9 mouse cellular contexts compared by ENCODE assay signal in the genomic region with DNA sequence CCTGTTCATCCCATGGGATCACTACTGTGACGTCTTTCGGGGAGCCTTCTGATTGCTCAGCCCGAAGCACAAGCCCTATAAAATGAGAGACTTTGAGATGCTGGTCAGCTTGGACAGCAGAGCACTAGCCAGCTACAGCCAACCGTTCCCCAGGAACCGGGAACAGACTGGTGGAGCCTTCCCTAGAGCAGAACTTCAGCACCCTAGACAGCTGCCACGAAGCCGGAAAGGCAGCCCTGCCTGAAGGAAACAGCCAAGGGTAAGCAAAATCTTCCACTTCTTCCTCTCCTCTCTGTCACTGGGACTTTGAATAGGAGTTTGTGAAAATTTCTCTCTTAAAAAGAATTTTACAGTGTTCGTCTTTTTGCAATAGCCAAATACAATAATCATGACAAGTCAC. TPM values are rescaled to one million over a fixed set of nuclear protein-coding genes. Genes with fewer than 3 reads are reported as not detected.
DNase-seq lines count a peak whose midpoint lies in the region; ATAC-seq and TF ChIP-seq lines count a peak whose summit lies in the region.
"Had no signal": no experiment of that assay in that cellular context is flagged by ENCODE, and none has a peak within 500 bp of the region (broad histone marks: within the 10 kb centered on the region; RNA-seq: fewer than 3 reads in every experiment).

A gene (plus strand): TSS at position 107 of the 400 bp plus-strand sequence.

- POLR2A ChIA-PET in Patski (lab: Charles Lee), result no interaction called here

- CTCF ChIA-PET in Patski (lab: Charles Lee), result no interaction called here

- intact Hi-C loops in left cerebral cortex, postnatal 36 days (cut with DNase I), result loop anchor here (10.0 kb wide), 1 partner anchor 324 kb away; no protein-coding TSS in a partner anchor

- peaks cover 11% of the 10 kb centered on the region for H3K27me3 ChIP-seq in Patski
- H3K27me3 ChIP-seq: limb, embryonic 15.5 days had no signal

- in situ Hi-C loops in Patski (cut with MboI; ENCODE audit: low pct_unique_long_range_greater_than_20kb), result no loop called here

- ATAC-seq in Patski, result peak; percentile 86
- ATAC-seq in cerebellum, adult (ENCODE audit: insufficient number of reproducible peaks, low FRiP score, low TSS enrichment), result no peak

- no peak for TF ChIP-seq CTCF in Patski (IDR thresholded peaks at IDR 0.05)

- DNase-seq in layer of hippocampus, adult 18-20 months (ENCODE audit: low spot score in 2 of 2), result no peak
- DNase-seq in layer of hippocampus, adult 9-10 months (ENCODE audit: low spot score), result no peak
- DNase-seq in Patski (ENCODE audit: low read depth, low spot score), result no peak
- DNase-seq in embryo, embryonic 10 days (ENCODE audit: low spot score), result peak; percentile 73
- no peak for DNase-seq in left cerebral cortex, postnatal 36 days (ENCODE audit: low spot score in 2 of 2)
- DNase-seq in cerebellum, adult 11-12 months, result no peak
- no peak for DNase-seq in right cerebral cortex, adult 2 months (ENCODE audit: low spot score in 2 of 2)

RNA-seq across cellular contexts. Expression of the gene that starts here (rescaled TPM):
- 10 to 100 TPM; 14.0 to 18.6 TPM for total RNA-seq in layer of hippocampus, adult 18-20 months (2021)
- not detected for polyA plus RNA-seq in Patski (2021)
- total RNA-seq in left cerebral cortex, postnatal 36 days (2021), result 10 to 100 TPM; 57.1 to 63.4 TPM
- polyA plus RNA-seq: limb, embryonic 15.5 days had no signal

Comparison
In these comparisons a context has a peak if more than half of its experiments do, and no peak if none do; other contexts are left out.
1. Peak in ATAC-seq in Patski; RNA of the gene not detected or under 1 TPM.